Comparison of ENCODE assay signal across 13 mouse cellular contexts in genomic region chr7:141195754-141196153, GRCm38 (mm10). TPM values are rescaled to one million over a fixed set of nuclear protein-coding genes. Genes with fewer than 3 reads are reported as not detected.
DNase-seq lines count a peak whose midpoint lies in the region; ATAC-seq and TF ChIP-seq lines count a peak whose summit lies in the region.
"Had no signal": no experiment of that assay in that cellular context is flagged by ENCODE, and none has a peak within 500 bp of the region (broad histone marks: within the 10 kb centered on the region; RNA-seq: fewer than 3 reads in every experiment).

No protein-coding gene starts in this region.

- WGBS in forebrain, embryonic 13.5 days, result 95% methylated on average over 2 of the region's 2 CpGs
- WGBS in forebrain, embryonic 16.5 days, result 93% methylated on average over 2 of the region's 2 CpGs
- WGBS in liver, embryonic 11.5 days, result 89% methylated on average over 2 of the region's 2 CpGs
- WGBS in liver, postnatal 0 days (ENCODE audit: insufficient replicate concordance), result 83% methylated on average over 2 of the region's 2 CpGs
- WGBS in limb, embryonic 12.5 days, result 93% methylated on average over 2 of the region's 2 CpGs
- WGBS in neural tube, embryonic 12.5 days, result 94% methylated on average over 2 of the region's 2 CpGs

- ATAC-seq in forebrain, embryonic 13.5 days, result no peak
- ATAC-seq in forebrain, embryonic 16.5 days, result no peak
- ATAC-seq in liver, embryonic 11.5 days (replicated peaks; ENCODE audit: low FRiP score), result no peak
- ATAC-seq in liver, postnatal 0 days, result no peak
- no peak for ATAC-seq in limb, embryonic 12.5 days (ENCODE audit: insufficient number of reproducible peaks, insufficient read depth, low FRiP score, low TSS enrichment, low read depth)
- no peak for ATAC-seq in neural tube, embryonic 12.5 days (ENCODE audit: low FRiP score, low read depth)
- no peak for ATAC-seq in inflammation-experienced regulatory T-cells, adult 6 months

- peaks cover 21% of the 10 kb centered on the region for H3K36me3 ChIP-seq in forebrain, embryonic 13.5 days (ENCODE audit: poor library complexity, severe bottlenecking)
- peaks cover 6% of the 10 kb centered on the region; the same call in 1 of the 2 replicates for H3K36me3 ChIP-seq in forebrain, embryonic 16.5 days (ENCODE audit: control insufficient read depth, insufficient read depth)
- H3K36me3 ChIP-seq in liver, embryonic 11.5 days (ENCODE audit: control insufficient read depth, insufficient read depth, low read length), result peaks cover 13% of the 10 kb centered on the region
- peaks cover 16% of the 10 kb centered on the region for H3K36me3 ChIP-seq in liver, postnatal 0 days (replicated peaks; ENCODE audit: insufficient read depth, low read length)
- H3K36me3 ChIP-seq in limb, embryonic 12.5 days, result peaks cover 40% of the 10 kb centered on the region
- H3K36me3 ChIP-seq in neural tube, embryonic 12.5 days, result peaks cover 15% of the 10 kb centered on the region

- H3K9ac ChIP-seq in forebrain, embryonic 13.5 days, result peak overlapping the region; percentile 67; the same call in 1 of the 2 replicates
- no peak overlapping the region for H3K9ac ChIP-seq in forebrain, embryonic 16.5 days (replicated peaks; ENCODE audit: low read depth, low read length)
- peak overlapping the region; percentile 44 for H3K9ac ChIP-seq in liver, embryonic 11.5 days (ENCODE audit: low read depth, low read length)
- no peak overlapping the region for H3K9ac ChIP-seq in liver, postnatal 0 days (replicated peaks)
- no peak overlapping the region for H3K9ac ChIP-seq in limb, embryonic 12.5 days (replicated peaks)
- H3K9ac ChIP-seq in neural tube, embryonic 12.5 days, result no peak overlapping the region

- no peaks in the 10 kb centered on the region for H3K9me3 ChIP-seq in forebrain, embryonic 13.5 days (replicated peaks)
- no peaks in the 10 kb centered on the region for H3K9me3 ChIP-seq in forebrain, embryonic 16.5 days (ENCODE audit: control insufficient read depth, low read length)
- H3K9me3 ChIP-seq in liver, embryonic 11.5 days (ENCODE audit: control insufficient read depth, low read length), result no peaks in the 10 kb centered on the region
- no peaks in the 10 kb centered on the region for H3K9me3 ChIP-seq in liver, postnatal 0 days (ENCODE audit: low read length)
- H3K9me3 ChIP-seq in limb, embryonic 12.5 days, result no peaks in the 10 kb centered on the region
- H3K9me3 ChIP-seq in neural tube, embryonic 12.5 days, result no peaks in the 10 kb centered on the region
- H3K9me3 ChIP-seq: heart, embryonic 10.5 days had no signal

- H3K4me2 ChIP-seq in forebrain, embryonic 13.5 days, result peak overlapping the region; percentile 96
- no peak overlapping the region; the same call in 1 of the 2 replicates for H3K4me2 ChIP-seq in forebrain, embryonic 16.5 days (ENCODE audit: low read length)
- H3K4me2 ChIP-seq in liver, embryonic 11.5 days, result peak overlapping the region; percentile 97
- H3K4me2 ChIP-seq in liver, postnatal 0 days (ENCODE audit: low read depth, low read length), result no peak overlapping the region
- H3K4me2 ChIP-seq in limb, embryonic 12.5 days, result peak overlapping the region; percentile 97
- peak overlapping the region; percentile 97 for H3K4me2 ChIP-seq in neural tube, embryonic 12.5 days (replicated peaks)

- no peak for TF ChIP-seq CTCF in liver, postnatal 0 days (IDR thresholded peaks at IDR 0.05; ENCODE audit: low read depth)

- TF ChIP-seq EP300 in liver, postnatal 0 days (IDR thresholded peaks at IDR 0.05; ENCODE audit: low read depth), result no peak

- H3K27ac ChIP-seq in forebrain, embryonic 13.5 days, result no peak overlapping the region
- no peak overlapping the region for H3K27ac ChIP-seq in forebrain, embryonic 16.5 days (ENCODE audit: low read length)
- peak overlapping the region; percentile 67 for H3K27ac ChIP-seq in liver, embryonic 11.5 days (ENCODE audit: low read depth, low read length)
- H3K27ac ChIP-seq in liver, postnatal 0 days (ENCODE audit: low read depth), result no peak overlapping the region
- H3K27ac ChIP-seq in limb, embryonic 12.5 days, result no peak overlapping the region
- no peak overlapping the region for H3K27ac ChIP-seq in neural tube, embryonic 12.5 days
- H3K27ac ChIP-seq: gastrocnemius, adult 2 months had no signal

- H3K4me3 ChIP-seq in forebrain, embryonic 13.5 days, result peak overlapping the region; percentile 92; the same call in 1 of the 2 replicates
- no peak overlapping the region for H3K4me3 ChIP-seq in forebrain, embryonic 16.5 days (replicated peaks; ENCODE audit: low read length)
- H3K4me3 ChIP-seq in liver, embryonic 11.5 days (ENCODE audit: low read depth, low read length), result peak overlapping the region; percentile 98; the same call in 1 of the 2 replicates
- H3K4me3 ChIP-seq in liver, postnatal 0 days (ENCODE audit: low read depth, low read length), result no peak overlapping the region
- peak overlapping the region; percentile 92; the same call in 1 of the 2 replicates for H3K4me3 ChIP-seq in limb, embryonic 12.5 days (replicated peaks)
- no peak overlapping the region for H3K4me3 ChIP-seq in neural tube, embryonic 12.5 days

- H3K4me1 ChIP-seq in forebrain, embryonic 13.5 days, result peaks cover 24% of the 10 kb centered on the region
- H3K4me1 ChIP-seq in forebrain, embryonic 16.5 days (replicated peaks; ENCODE audit: control insufficient read depth, insufficient read depth, low read length), result peaks cover 20% of the 10 kb centered on the region
- H3K4me1 ChIP-seq in liver, embryonic 11.5 days (replicated peaks; ENCODE audit: control insufficient read depth, insufficient read depth, low read length), result peaks cover 50% of the 10 kb centered on the region
- peaks cover 35% of the 10 kb centered on the region for H3K4me1 ChIP-seq in liver, postnatal 0 days (ENCODE audit: insufficient read depth)
- H3K4me1 ChIP-seq in limb, embryonic 12.5 days (replicated peaks), result peaks cover 20% of the 10 kb centered on the region
- H3K4me1 ChIP-seq in neural tube, embryonic 12.5 days, result peaks cover 21% of the 10 kb centered on the region

- no peaks in the 10 kb centered on the region for H3K27me3 ChIP-seq in forebrain, embryonic 13.5 days
- H3K27me3 ChIP-seq in forebrain, embryonic 16.5 days (replicated peaks; ENCODE audit: control insufficient read depth, insufficient read depth, low read length), result no peaks in the 10 kb centered on the region
- H3K27me3 ChIP-seq in liver, embryonic 11.5 days (replicated peaks; ENCODE audit: control insufficient read depth, insufficient read depth, low read length), result no peaks in the 10 kb centered on the region
- no peaks in the 10 kb centered on the region for H3K27me3 ChIP-seq in liver, postnatal 0 days (ENCODE audit: insufficient read depth, low read length)
- no peaks in the 10 kb centered on the region for H3K27me3 ChIP-seq in limb, embryonic 12.5 days
- H3K27me3 ChIP-seq in neural tube, embryonic 12.5 days (replicated peaks), result no peaks in the 10 kb centered on the region

- DNase-seq in liver, embryonic 11.5 days (ENCODE audit: low spot score), result no peak
- DNase-seq in liver, postnatal 0 days, result no peak
- DNase-seq in gastrocnemius, postnatal 25 days, result no peak
- DNase-seq: cerebellum, adult 9-10 months; gastrocnemius, adult 2 months; lung, postnatal 4 days had no signal

RNA-seq across cellular contexts. Expression of gene Lrrc56, which starts 1.8 kb away (rescaled TPM):
- polyA plus RNA-seq in forebrain, embryonic 13.5 days (2015; fragmentation: Nextera tagmentation; extraction: Ambion mirVana), result 12.6 and 17.3 TPM in 2 replicates
- polyA plus RNA-seq in forebrain, embryonic 16.5 days (2015; fragmentation: Nextera tagmentation; extraction: Ambion mirVana), result 10.0 and 13.9 TPM in 2 replicates
- polyA plus RNA-seq in liver, embryonic 11.5 days (2014; fragmentation: Nextera tagmentation; extraction: Ambion mirVana), result 20.8 and 20.9 TPM in 2 replicates
- polyA plus RNA-seq in liver, postnatal 0 days (2015; fragmentation: Nextera tagmentation; extraction: Ambion mirVana), result 2.0 and 2.2 TPM in 2 replicates
- polyA plus RNA-seq in limb, embryonic 12.5 days (2016; fragmentation: Nextera tagmentation; extraction: Ambion mirVana), result 17.0 and 19.0 TPM in 2 replicates
- 11.2 TPM in 2 replicates for polyA plus RNA-seq in neural tube, embryonic 12.5 days (2016; fragmentation: Nextera tagmentation; extraction: Ambion mirVana)
- polyA plus RNA-seq in inflammation-experienced regulatory T-cells, adult 6 months (2017; shearing (Covaris generic)), result 1 to 10 TPM; 1.3 to 2.2 (median 1.7) TPM
- 1 to 10 TPM; 1.4 to 2.5 TPM for total RNA-seq in gastrocnemius, postnatal 25 days (2021)

RNA-seq across cellular contexts. Expression of gene Hras, which starts 1.9 kb away (rescaled TPM):
- 67.2 and 73.9 TPM in 2 replicates for polyA plus RNA-seq in forebrain, embryonic 13.5 days (2015; fragmentation: Nextera tagmentation; extraction: Ambion mirVana)
- 105 and 113 TPM in 2 replicates for polyA plus RNA-seq in forebrain, embryonic 16.5 days (2015; fragmentation: Nextera tagmentation; extraction: Ambion mirVana)
- polyA plus RNA-seq in liver, embryonic 11.5 days (2014; fragmentation: Nextera tagmentation; extraction: Ambion mirVana), result 112 and 118 TPM in 2 replicates
- 44.0 and 46.2 TPM in 2 replicates for polyA plus RNA-seq in liver, postnatal 0 days (2015; fragmentation: Nextera tagmentation; extraction: Ambion mirVana)
- 95.3 and 98.1 TPM in 2 replicates for polyA plus RNA-seq in limb, embryonic 12.5 days (2016; fragmentation: Nextera tagmentation; extraction: Ambion mirVana)
- 114 and 121 TPM in 2 replicates for polyA plus RNA-seq in neural tube, embryonic 12.5 days (2016; fragmentation: Nextera tagmentation; extraction: Ambion mirVana)
- 1 to 10 TPM; 1.5 to 6.2 (median 4.6) TPM for polyA plus RNA-seq in inflammation-experienced regulatory T-cells, adult 6 months (2017; shearing (Covaris generic))
- 100 to 1,000 TPM; 150 TPM for total RNA-seq in gastrocnemius, postnatal 25 days (2021)

RNA-seq across cellular contexts. Expression of gene Lmntd2, which starts 18.1 kb away (rescaled TPM):
- polyA plus RNA-seq in forebrain, embryonic 13.5 days (2015; fragmentation: Nextera tagmentation; extraction: Ambion mirVana), result 2.1 and 2.3 TPM in 2 replicates
- 0.76 and 1.2 TPM in 2 replicates for polyA plus RNA-seq in forebrain, embryonic 16.5 days (2015; fragmentation: Nextera tagmentation; extraction: Ambion mirVana)
- 1.8 and 2.6 TPM in 2 replicates for polyA plus RNA-seq in liver, embryonic 11.5 days (2014; fragmentation: Nextera tagmentation; extraction: Ambion mirVana)
- 0.49 TPM in 2 replicates for polyA plus RNA-seq in liver, postnatal 0 days (2015; fragmentation: Nextera tagmentation; extraction: Ambion mirVana)
- 4.2 and 5.2 TPM in 2 replicates for polyA plus RNA-seq in limb, embryonic 12.5 days (2016; fragmentation: Nextera tagmentation; extraction: Ambion mirVana)
- polyA plus RNA-seq in neural tube, embryonic 12.5 days (2016; fragmentation: Nextera tagmentation; extraction: Ambion mirVana), result 2.5 and 3.8 TPM in 2 replicates
- polyA plus RNA-seq in inflammation-experienced regulatory T-cells, adult 6 months (2017; shearing (Covaris generic)), result 10 to 100 TPM in 1 of 3 experiments, 1 to 10 TPM in 2; 4.6 to 11.3 (median 8.5) TPM
- total RNA-seq in gastrocnemius, postnatal 25 days (2021), result not detected
- total RNA-seq: gastrocnemius, adult 2 months; left cerebral cortex, postnatal 25 days had no signal

RNA-seq across cellular contexts. Expression of gene Rassf7, which starts 19.9 kb away (rescaled TPM):
- 29.4 and 33.8 TPM in 2 replicates for polyA plus RNA-seq in forebrain, embryonic 13.5 days (2015; fragmentation: Nextera tagmentation; extraction: Ambion mirVana)
- polyA plus RNA-seq in forebrain, embryonic 16.5 days (2015; fragmentation: Nextera tagmentation; extraction: Ambion mirVana), result 22.9 and 23.6 TPM in 2 replicates
- 35.1 TPM in 2 replicates for polyA plus RNA-seq in liver, embryonic 11.5 days (2014; fragmentation: Nextera tagmentation; extraction: Ambion mirVana)
- 24.9 and 27.3 TPM in 2 replicates for polyA plus RNA-seq in liver, postnatal 0 days (2015; fragmentation: Nextera tagmentation; extraction: Ambion mirVana)
- polyA plus RNA-seq in limb, embryonic 12.5 days (2016; fragmentation: Nextera tagmentation; extraction: Ambion mirVana), result 39.1 and 43.7 TPM in 2 replicates
- polyA plus RNA-seq in neural tube, embryonic 12.5 days (2016; fragmentation: Nextera tagmentation; extraction: Ambion mirVana), result 37.1 and 38.7 TPM in 2 replicates
- polyA plus RNA-seq in inflammation-experienced regulatory T-cells, adult 6 months (2017; shearing (Covaris generic)), result 10 to 100 TPM in 2 of 3 experiments, 1 to 10 TPM in 1; 9.2 to 15.0 (median 13.7) TPM
- total RNA-seq in gastrocnemius, postnatal 25 days (2021), result 1 to 10 TPM in 1 of 2 experiments, under 1 TPM in 1; 0.38 to 1.1 TPM

RNA-seq across cellular contexts. Expression of gene Rnh1, which starts 23.1 kb away (rescaled TPM):
- polyA plus RNA-seq in forebrain, embryonic 13.5 days (2015; fragmentation: Nextera tagmentation; extraction: Ambion mirVana), result 40.7 and 45.2 TPM in 2 replicates
- polyA plus RNA-seq in forebrain, embryonic 16.5 days (2015; fragmentation: Nextera tagmentation; extraction: Ambion mirVana), result 41.0 and 45.7 TPM in 2 replicates
- polyA plus RNA-seq in liver, embryonic 11.5 days (2014; fragmentation: Nextera tagmentation; extraction: Ambion mirVana), result 91.2 and 93.7 TPM in 2 replicates
- 55.2 and 55.7 TPM in 2 replicates for polyA plus RNA-seq in liver, postnatal 0 days (2015; fragmentation: Nextera tagmentation; extraction: Ambion mirVana)
- 88.5 and 91.5 TPM in 2 replicates for polyA plus RNA-seq in limb, embryonic 12.5 days (2016; fragmentation: Nextera tagmentation; extraction: Ambion mirVana)
- polyA plus RNA-seq in neural tube, embryonic 12.5 days (2016; fragmentation: Nextera tagmentation; extraction: Ambion mirVana), result 56.9 and 60.9 TPM in 2 replicates
- 100 to 1,000 TPM; 135 to 147 (median 143) TPM for polyA plus RNA-seq in inflammation-experienced regulatory T-cells, adult 6 months (2017; shearing (Covaris generic))
- 10 to 100 TPM; 38.8 to 51.5 TPM for total RNA-seq in gastrocnemius, postnatal 25 days (2021)

Comparison
In these comparisons a context has a peak if more than half of its experiments do, and no peak if none do; other contexts are left out.
1. H3K4me2 ChIP-seq: peak in forebrain, embryonic 13.5 days (single experiment), liver, embryonic 11.5 days (single experiment), limb, embryonic 12.5 days (single experiment) and neural tube, embryonic 12.5 days (single experiment); none in forebrain, embryonic 16.5 days (single experiment) and liver, postnatal 0 days (single experiment).
2. H3K4me3 ChIP-seq: peak in forebrain, embryonic 13.5 days (single experiment), liver, embryonic 11.5 days (single experiment) and limb, embryonic 12.5 days (single experiment); none in forebrain, embryonic 16.5 days (single experiment), liver, postnatal 0 days (single experiment) and neural tube, embryonic 12.5 days (single experiment).
3. H3K9ac ChIP-seq: peak in forebrain, embryonic 13.5 days (single experiment) and liver, embryonic 11.5 days (single experiment); none in forebrain, embryonic 16.5 days (single experiment), liver, postnatal 0 days (single experiment), limb, embryonic 12.5 days (single experiment) and neural tube, embryonic 12.5 days (single experiment).